Mouse (Mus musculus): ENCODE results near the gene Nhsl1. TPM values are rescaled to one million over a fixed set of nuclear protein-coding genes. Genes with fewer than 3 reads are reported as not detected.
A peak's percentile ranks its signal among the peaks of the same experiment; 100 is the strongest.

The Nhsl1 gene
- total RNA-seq, 2 experiments from 2014 or later = 22.0 to 24.3 TPM

DNA sequence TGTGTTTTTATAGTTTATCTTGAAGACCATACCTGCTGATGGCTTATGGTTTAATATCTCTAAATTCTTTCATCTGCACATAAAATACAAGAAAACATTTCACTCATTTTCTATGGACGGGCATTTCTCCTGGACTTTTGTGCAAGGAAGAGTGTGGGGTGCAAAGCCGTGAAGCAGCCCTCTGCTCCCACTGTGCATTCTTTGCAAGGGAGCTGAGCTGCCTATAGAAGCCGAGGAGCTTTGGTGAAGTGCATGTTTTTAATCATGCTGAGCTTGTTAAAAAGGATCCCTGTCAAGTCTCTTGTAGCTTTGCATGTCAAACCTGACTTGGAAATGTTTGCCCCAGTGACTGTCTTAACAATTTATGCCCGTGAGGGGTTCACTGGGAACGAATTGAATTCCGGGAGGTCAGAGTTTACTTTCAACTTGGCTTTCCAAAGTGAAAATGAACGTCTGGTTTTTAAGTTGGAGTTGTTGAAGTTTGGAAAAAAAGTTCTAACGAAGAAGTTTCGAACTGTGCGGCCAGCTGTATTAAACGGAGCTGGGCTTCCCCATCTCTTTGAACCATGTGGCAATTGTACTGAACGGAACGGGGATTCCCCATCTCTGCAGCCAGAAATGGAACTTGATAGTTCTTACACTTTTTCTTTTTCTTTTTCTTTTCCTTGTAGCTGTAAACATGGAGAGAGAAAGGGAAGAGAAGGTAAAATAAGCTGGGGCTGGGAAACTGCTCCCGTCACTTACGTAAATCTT is 22.8 kb downstream of the Nhsl1 start:
- DNase-seq (ENCODE audit: low spot score in 2 of 2) = no peak

DNA sequence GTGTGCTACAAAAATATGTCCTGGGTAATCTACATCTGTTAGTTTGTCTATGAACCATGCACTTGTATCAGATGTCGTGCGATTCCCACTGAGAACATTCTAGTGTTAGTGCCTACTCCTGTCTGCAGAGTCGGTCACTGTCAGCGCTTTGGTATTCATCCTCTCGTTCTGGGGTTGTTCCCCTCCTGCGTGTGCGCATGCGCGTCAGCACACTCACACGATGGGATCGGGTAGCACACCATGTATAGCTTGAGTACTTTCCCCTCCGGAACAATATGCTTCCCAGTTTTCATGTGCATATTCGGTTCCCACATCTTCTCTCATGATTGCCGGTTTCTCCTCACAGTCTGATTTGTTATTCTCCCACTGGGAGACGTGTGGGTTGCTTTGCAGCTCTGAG is 28.4 kb downstream of the Nhsl1 start:
- DNase-seq (ENCODE audit: low spot score in 2 of 2) = no peak

DNA sequence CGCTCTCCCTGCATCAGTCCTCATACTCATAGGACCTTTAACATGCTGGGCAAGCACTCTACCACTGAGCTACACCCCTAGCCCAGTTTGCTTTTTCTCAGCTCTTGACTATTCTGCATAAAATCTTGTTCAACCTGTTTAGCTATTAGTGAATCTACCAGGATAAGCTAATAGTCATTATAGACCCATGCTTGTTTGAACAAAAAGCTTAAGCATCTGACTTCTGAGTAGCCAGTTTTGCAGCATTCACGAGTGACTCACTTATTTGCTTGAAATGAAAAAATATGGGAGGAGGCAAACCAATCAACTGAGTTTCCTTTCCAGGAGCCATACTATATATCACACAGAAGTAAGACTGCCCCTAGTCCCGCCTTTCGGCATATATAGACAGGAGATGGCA is 32.0 kb downstream of the Nhsl1 start:
- no peak for DNase-seq (ENCODE audit: low spot score in 2 of 2)

DNA sequence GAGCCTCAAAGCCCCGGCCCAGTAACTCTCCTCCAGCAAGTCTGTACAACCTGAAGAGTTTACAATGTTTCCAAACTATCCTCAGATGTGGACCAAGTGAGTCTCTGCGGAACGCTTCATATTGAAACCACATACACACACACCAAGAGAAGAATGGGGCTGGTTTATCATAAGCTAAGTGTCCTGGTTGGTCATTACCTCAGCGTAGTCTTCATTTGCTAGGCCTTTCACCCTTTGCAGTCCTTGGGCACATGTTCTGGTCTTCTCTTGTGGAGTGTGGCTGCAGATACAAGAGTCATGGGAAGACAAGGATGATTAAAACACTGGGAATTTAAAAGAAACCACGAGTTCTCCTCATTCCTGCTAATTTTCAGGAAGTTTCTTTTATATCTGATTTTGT is 34.2 kb downstream of the Nhsl1 start:
- no peak for DNase-seq (ENCODE audit: low spot score in 2 of 2)

DNA sequence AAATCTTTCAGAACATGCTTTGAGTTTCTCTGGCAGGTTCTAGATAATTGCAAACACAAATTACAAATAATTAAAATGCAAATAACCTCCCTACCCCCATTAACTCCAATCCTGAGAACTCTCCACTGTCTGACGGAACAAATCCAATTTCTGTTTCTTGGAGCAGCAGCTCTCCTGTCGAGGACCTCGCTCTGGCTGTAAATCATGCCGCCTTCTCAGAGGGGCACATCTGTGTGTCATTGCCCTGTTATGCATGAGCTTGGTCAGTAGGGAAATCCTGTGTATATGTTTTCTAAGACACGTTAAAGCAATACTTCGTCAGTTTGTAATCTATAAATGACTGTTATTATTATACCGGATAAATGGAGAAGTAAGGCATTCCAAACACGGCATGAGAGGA is 35.3 kb downstream of the Nhsl1 start:
- no peak for DNase-seq (ENCODE audit: low spot score in 2 of 2)

DNA sequence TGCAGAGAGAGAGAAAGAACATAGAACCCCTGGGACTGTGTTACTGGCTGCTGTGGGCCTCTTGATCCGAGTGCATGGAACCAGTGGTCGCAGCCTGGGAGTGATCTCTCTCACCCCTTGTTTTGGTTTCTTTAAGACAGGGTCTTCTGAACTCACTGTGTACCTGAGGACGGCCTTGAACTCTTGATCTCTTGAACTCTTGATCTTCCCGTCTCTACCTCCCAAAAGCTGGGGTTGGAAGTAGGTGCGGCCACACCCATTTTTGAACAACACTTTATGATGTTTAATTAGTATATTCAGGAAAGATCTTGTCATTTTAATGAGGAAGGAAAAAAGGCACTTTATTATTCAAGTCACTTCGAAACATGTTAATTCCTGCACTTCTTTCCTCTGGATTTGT is 37.7 kb downstream of the Nhsl1 start:
- no peak for DNase-seq (ENCODE audit: low spot score in 2 of 2)

DNA sequence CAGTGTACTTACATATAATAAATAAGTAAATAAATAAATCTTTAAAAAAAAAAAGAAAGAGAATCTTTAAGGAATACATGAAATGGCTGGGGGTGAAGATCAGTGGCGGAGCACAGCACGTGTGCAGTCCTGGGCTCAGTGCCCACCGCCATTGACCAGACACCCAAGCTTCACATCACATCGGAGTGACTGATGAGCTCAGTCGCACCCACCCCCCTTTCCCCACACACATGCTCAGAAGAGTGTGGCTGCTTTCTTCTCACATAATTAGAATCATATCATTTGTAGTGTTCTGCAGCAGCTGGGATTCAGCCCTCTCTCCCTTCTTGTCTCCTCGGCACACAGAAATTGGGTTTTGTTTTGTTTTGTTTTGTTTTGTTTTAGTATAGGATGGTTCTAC is 38.4 kb downstream of the Nhsl1 start:
- DNase-seq (ENCODE audit: low spot score in 2 of 2) = no peak

DNA sequence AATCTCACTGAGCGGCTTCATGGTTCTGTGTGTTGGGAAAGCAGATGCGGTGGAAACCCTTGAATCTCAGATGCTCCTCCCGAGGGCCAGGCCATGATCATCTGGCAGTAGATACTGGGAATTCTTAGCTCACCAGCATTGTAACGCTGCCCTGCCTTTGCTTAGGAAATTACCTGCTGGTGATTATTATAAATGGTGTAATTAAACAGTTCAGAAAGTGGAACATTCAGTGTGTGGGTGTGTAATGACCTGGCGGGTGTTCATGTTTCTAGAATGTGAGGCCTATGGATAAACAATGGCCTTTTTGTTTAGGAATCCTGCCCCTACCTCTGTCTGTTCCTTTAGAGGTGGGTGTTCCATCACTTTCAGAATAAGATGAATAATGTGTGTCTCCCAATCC is 39.7 kb downstream of the Nhsl1 start:
- DNase-seq (ENCODE audit: low spot score in 2 of 2) = no peak

DNA sequence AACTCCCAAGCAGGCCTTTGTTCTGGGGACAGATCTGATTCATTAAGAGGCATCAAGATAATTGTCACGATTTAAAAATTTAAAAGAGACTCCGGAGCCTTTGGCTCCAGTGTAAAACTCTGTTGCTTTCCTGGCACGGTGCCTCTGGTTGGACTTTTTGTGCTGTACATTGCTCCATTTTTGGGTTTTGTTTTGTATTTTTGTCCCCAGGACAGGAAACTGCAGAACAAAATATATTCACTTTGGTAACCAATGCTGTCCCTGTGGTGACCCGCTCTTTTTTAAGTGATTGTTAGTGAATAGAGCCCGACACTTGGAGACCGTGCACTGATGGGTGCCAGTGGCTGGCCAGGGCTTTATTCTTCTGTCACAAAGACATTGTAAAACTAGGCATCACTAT is 41.4 kb downstream of the Nhsl1 start:
- DNase-seq (ENCODE audit: low spot score in 2 of 2) = no peak

DNA sequence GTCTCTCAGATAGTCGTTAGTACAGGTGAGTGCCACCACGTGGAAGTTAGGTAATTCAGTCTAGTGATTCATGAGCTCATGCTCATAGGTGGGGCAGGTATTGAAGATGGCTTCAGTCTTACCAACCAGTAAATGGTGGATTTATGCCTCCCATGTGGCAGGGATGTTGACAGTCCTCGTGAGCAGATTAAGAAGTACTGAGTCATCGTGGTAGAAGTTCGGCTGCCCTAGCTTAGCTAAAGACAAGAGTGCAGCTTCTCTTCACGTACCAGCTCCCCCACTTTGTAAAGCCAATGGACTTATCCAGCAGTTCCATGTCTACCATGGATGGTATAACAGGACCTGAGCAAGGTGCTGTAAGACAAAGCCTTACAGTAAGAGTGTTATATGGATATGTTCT is 46.6 kb downstream of the Nhsl1 start:
- no peak for DNase-seq (ENCODE audit: low spot score in 2 of 2)

DNA sequence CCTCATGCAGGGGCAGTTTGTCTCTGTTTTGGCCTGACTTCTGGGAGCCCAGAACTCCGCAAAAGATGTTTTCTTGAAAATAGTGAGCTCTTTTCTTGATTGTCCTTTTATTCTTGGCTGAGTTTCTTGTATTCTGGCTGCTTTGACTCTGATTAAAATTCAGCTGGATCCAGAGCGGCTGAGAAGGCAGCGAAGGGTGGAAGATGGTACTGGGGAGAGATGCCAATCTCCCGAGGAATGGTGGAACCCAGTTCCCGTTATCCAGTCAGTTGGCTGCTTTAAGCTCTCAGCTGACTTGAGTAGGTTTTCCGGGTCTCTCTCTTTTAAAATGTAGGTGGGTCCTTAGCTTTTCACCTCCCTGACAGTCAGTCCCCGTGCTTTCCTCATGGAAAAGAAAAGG is 47.9 kb downstream of the Nhsl1 start:
- no peak for DNase-seq (ENCODE audit: low spot score in 2 of 2)

DNA sequence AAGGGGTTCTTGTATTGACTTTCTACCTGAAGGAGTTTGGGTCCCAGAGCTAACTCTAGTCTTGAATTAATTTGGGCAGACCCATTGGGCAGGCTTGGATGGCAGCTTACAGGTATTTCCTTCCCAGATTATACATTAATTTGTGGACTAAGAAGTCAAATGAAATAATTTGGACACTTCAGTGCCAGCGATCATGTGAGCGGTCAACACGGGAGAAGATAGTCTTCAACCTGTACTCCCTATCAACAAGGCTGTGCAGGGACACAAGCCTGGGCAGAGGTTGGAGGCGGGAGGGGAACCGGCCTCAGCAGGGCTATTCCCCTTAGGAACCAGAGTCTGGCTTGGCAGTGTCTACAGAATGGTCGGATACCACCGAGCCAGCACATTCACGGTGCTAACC is 49.3 kb downstream of the Nhsl1 start:
- no peak for DNase-seq (ENCODE audit: low spot score in 2 of 2)

DNA sequence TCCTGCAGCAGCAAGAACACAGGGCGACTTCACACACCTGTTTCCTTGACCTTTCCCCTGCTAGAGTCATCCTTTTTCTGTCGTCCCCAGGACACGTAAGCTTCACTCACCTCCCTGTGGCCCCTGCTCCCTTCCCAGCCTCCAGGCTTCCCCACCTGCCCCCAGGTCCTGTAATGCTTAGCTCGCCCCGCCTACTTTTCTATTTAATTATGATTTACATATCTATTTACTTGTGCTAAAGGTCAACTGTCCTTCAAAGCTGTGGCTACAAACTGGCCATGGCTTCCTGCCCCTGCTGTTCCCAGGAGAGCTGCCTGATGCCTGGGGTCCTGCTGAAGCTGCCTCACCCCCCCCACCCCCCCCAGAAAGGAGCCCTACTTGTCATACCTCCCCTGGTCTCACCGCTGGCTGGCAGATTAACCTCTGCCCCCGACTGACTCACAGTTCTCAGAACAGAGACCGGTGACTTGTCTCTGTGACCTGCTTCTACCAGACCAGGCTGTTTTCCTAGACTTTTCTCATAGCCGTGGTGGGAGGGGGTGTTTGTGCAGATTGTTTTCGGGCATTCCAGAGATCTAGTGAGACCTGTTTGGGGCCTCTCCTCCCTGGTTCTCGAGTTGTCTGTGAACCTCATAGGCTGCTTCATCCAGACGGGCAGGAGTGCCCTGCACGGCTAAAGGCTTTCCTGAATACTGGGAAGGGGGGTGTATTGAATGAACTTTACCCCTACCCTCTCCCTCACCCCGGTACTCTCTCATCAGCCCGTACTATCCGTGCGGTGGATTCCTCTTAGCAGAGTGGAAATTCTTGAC is 51.9 kb downstream of the Nhsl1 start:
- DNase-seq (ENCODE audit: low spot score in 2 of 2) = no peak

DNA sequence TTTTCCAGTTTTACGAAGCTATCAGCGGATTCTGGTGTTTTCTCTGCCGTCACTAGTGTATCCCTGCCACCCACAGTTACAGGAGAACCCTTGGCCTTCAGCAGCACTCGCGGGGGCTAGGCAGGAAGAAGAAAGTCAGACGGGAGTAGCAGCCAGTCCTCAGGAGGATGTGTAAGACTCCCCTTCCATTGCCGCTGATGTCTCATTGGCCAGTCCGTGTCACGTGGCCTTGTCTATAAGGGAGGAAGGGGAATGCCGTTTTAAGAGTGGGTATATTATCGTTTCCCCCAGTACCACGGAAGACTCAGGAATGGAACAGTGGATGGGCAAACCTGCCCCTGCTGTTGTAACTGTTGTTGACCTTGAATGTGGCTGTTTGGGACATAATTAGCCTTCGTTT is 53.1 kb downstream of the Nhsl1 start:
- no peak for DNase-seq (ENCODE audit: low spot score in 2 of 2)

DNA sequence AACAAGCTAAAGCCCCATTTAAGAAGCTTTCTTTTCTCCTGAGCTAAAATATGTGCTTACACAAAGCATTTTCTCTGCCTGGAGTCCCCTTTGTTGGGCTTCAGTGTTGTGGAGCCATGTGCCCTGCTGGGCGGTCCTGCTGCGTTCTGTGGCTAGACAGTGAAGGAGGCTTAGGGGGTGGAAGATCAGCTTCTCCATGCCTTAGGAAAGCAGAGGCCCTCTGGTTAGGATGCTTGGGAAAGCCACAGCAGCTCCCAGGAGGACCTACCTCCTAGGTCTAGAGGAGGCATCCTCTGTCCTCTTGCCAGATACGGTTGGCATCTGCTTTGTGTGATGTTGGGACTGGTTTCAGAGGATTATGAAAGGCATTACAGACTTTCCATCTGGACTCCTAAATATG is 56.5 kb downstream of the Nhsl1 start:
- no peak for DNase-seq (ENCODE audit: low spot score in 2 of 2)

DNA sequence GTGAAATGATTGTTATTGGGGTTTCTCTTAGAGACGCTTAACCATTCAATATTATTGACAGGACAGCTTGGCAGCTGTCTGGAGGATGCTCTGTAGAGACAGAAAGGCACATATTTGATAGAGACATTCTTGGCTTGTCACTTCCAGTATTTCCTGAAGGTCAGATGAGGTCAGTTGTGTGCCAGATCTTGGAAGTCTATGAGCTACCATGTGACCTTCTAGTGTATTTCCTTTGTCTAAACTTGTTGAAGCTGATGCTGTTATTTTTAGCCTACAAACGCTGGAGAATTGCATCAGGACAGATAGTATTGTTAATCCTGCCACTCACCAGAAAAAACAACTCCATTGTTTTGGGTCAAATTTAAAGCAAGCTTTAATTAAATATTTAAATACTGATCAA is 66.0 kb downstream of the Nhsl1 start:
- DNase-seq (ENCODE audit: low spot score in 2 of 2) = no peak

DNA sequence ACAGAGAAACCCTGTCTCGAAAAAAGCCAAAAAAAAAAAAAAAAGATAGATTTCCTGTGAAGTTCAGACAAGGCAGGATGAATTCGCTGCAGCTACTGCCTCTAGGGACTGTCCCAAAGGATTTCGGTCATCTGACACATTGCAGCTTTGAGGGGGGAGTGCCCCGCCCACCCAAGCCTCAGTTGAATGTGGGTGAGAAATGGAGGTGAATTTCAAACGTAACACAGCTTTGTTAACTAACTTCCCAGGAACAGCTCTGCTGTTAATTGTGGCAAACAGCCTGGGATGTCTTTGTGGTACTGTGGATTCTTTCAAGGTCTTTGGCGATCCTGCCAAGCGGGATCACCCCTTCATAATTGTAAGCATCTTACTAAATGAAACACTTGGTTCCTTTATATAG is 67.4 kb downstream of the Nhsl1 start:
- no peak for DNase-seq (ENCODE audit: low spot score in 2 of 2)

DNA sequence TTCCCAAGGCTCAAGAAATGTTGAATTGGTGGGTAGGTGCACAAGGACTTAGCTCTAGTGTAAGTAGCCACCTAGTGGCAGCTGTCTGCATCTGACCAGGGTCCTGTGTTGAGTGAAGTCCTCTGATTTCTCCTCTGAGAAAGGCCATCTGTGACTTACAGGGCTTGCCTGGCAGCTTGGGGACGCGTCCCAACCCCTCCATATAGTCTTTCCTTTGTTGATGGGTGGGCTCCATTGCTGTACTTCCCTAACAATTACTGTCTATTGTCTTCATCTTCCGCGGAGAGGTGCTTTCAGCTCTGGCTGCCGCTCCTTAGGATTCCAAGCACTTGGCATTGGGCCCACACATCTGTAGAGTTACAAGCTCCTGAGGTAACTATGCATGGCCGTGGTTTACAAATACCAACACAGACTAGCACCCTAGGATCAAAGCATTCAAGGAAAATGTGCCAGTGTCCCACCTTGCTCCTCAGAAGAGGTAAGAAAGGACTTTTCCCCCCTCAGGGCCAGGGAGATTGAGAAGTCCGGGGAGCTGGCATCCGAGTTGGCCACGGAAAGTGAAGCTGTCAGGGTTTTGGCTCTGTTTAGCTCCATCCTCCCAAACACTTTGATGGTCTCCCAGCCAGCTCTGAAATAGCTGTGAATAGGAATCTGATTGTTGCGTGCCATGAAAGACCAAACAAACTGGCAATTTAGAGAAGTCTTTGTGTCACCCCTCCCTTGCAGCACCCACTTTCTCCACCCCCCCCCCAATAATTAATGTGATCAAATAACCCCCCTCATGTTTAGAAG is 70.2 kb downstream of the Nhsl1 start:
- DNase-seq (ENCODE audit: low spot score in 2 of 2) = peak in 1 of 2 experiments; percentile 54

DNA sequence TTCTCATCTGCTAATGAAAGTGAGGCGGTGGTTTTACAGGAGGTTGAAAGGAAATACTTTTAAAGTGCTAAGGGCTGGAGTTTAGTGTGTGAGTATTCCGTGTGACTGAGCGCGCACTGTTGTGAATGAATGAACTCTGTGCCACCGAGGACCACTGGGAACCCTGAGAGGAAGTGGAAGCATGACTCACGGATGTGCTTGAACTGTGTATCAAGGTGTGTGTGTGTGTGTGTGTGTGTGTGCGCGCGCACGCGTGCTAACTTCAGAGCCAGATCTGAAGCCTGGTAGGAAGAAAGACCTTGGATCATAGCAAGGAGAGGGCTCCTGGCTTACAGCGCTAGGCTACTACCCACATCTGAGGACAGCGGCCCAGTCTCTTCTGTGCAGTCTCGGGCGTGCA is 71.2 kb downstream of the Nhsl1 start:
- no peak for DNase-seq (ENCODE audit: low spot score in 2 of 2)

DNA sequence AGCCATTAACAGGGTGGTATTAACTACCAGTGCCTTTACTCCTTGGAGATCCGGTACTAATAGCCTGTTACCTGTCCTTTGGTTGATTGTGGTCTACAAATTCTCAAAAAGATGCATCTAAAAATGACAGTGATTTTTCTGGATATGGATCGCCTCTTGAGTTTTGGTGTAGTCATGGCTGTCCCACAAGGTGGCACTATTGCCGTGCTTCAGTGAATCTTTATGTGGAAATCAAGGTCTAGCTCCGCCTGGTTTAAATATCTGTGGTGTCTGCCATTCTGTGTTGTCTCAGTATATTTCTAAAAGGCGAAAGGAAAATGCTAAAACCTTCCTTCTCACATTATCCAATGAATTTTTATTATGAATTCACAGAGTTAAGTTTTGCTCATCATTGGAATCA is 72.8 kb downstream of the Nhsl1 start:
- peak in 1 of 2 experiments; percentile 53 for DNase-seq (ENCODE audit: low spot score in 2 of 2)

DNA sequence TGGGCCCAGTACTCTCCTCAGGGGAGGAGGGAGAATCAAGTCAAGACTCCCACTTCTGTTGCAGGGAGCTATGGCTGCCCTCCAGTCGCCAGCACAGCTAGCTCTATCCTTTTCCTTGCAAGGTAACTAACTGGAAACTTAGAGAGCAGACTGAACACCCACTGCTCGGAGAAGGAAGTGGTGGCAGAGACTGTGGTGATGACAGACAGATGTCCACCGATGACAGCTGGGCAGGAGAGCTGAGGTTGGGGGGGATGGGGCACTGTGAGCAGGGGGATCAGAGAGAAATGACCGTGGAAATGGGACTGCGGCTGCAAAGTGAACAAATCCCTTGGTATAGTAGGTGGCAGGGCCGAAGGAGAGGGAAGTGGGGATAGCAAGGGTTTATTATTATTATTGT is 73.5 kb downstream of the Nhsl1 start:
- DNase-seq (ENCODE audit: low spot score in 2 of 2) = no peak

DNA sequence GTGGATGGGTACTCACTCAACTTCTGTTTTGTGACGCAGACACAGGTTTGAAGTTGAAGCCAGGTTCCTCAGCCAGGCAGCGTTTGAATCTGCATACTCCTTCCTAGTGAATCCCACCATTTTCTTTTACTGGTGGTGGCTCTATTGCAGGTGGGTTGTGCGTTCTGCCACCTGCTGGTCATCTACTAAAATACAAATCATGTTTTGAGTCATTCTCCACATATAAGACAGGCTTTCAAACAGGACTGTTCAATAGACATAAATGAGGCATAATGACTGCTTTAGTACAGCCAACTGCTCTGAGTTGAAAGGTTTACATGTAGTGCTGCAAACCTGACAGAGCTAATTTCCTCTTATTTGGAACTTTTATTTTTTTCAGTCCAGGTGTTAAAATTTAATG is 75.0 kb downstream of the Nhsl1 start:
- DNase-seq (ENCODE audit: low spot score in 2 of 2) = no peak

Measured in gastrocnemius, postnatal 4 days (tissue).